Mouse (Mus musculus): ENCODE measurements around the gene Avpr1b. TPM values are rescaled to one million over a fixed set of nuclear protein-coding genes. Genes with fewer than 3 reads are reported as not detected.

Gene Avpr1b
- polyA plus RNA-seq, 1 experiment from 2014 or later, result 0.06 TPM

- 0 out of 2 replicates have a peak, but pooled peaks have one; percentile 62 for ATAC-seq
- H3K27ac ChIP-seq (ENCODE audit: low read length), result no peak overlapping the region
- 91% methylated on average over 14 of the region's 14 CpGs for WGBS
- no peaks in the 10 kb centered on the region for H3K36me3 ChIP-seq (ENCODE audit: control insufficient read depth, insufficient read depth, low read length)
- no peak overlapping the region for H3K4me3 ChIP-seq (ENCODE audit: low read length)
- no peak overlapping the region for H3K9ac ChIP-seq (ENCODE audit: low read depth, low read length)
- no peaks in the 10 kb centered on the region for H3K9me3 ChIP-seq (ENCODE audit: control insufficient read depth, low read length)
- H3K4me2 ChIP-seq (ENCODE audit: low read depth, low read length), result no peak overlapping the region
- no peaks in the 10 kb centered on the region for H3K27me3 ChIP-seq (replicated peaks; ENCODE audit: control insufficient read depth, insufficient read depth, low read length)
- no peaks in the 10 kb centered on the region for H3K4me1 ChIP-seq (ENCODE audit: control insufficient read depth, insufficient read depth, low read length)
Measured at GRCm38 (mm10) chr1:131573721-131574120, 25.3 kb upstream of the Avpr1b start.

GRCm38 (mm10) chr1:131578943-131579680 lies 19.9 kb upstream of the Avpr1b start:
- WGBS, result 78% methylated on average over 17 of the region's 17 CpGs
- Histone ChIP-seq H3K4me3 (ENCODE audit: low read length) (no peak overlapping the region), H3K9me3 (ENCODE audit: control insufficient read depth, low read length) (no peaks in the 10 kb centered on the region), H3K4me2 (ENCODE audit: low read depth, low read length) (no peak overlapping the region), H3K27me3 (replicated peaks; ENCODE audit: control insufficient read depth, insufficient read depth, low read length) (no peaks in the 10 kb centered on the region), H3K36me3 (ENCODE audit: control insufficient read depth, insufficient read depth, low read length) (no peaks in the 10 kb centered on the region), H3K9ac (ENCODE audit: low read depth, low read length) (no peak overlapping the region), H3K27ac (ENCODE audit: low read length) (no peak overlapping the region), H3K4me1 (ENCODE audit: control insufficient read depth, insufficient read depth, low read length) (no peaks in the 10 kb centered on the region)
- ATAC-seq, result no peak

GRCm38 (mm10) chr1:131580389-131580788 lies 18.6 kb upstream of the Avpr1b start:
- 54% methylated on average over 4 of the region's 4 CpGs for WGBS

DNA sequence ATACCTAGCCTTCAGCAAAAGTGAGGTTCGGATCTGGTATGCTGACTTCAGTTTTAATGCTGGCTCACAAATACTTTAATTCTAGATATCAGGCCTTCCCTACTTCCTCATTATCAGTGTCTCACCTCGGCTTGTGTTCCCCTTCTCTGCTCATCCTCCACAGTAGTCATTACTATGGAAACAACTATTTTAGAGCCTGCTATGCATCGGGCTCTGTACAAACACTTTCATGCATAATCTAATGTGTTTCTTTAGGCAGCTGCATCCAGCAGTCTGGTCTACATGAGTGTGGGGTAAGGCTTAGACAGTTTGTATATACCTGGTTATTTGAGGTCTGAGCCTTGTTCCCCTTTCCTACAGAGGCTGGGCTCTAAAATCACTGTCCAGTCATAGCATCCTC lies 15.4 kb upstream of the Avpr1b start:
- Histone ChIP-seq H3K4me2 (ENCODE audit: low read depth, low read length) (no peak overlapping the region), H3K4me1 (ENCODE audit: control insufficient read depth, insufficient read depth, low read length) (no peaks in the 10 kb centered on the region), H3K27me3 (replicated peaks; ENCODE audit: control insufficient read depth, insufficient read depth, low read length) (no peaks in the 10 kb centered on the region), H3K9me3 (ENCODE audit: control insufficient read depth, low read length) (no peaks in the 10 kb centered on the region), H3K27ac (ENCODE audit: low read length) (no peak overlapping the region), H3K9ac (ENCODE audit: low read depth, low read length) (no peak overlapping the region), H3K4me3 (ENCODE audit: low read length) (no peak overlapping the region), H3K36me3 (ENCODE audit: control insufficient read depth, insufficient read depth, low read length) (no peaks in the 10 kb centered on the region)
- no peak for ATAC-seq
- 87% methylated on average over 3 of the region's 3 CpGs for WGBS

More at GRCm38 (mm10) chr1:131580389-131580788, 18.6 kb upstream of the Avpr1b start:
- Histone ChIP-seq H3K9me3 (ENCODE audit: control insufficient read depth, low read length) (no peaks in the 10 kb centered on the region), H3K4me1 (ENCODE audit: control insufficient read depth, insufficient read depth, low read length) (no peaks in the 10 kb centered on the region), H3K9ac (ENCODE audit: low read depth, low read length) (no peak overlapping the region), H3K36me3 (ENCODE audit: control insufficient read depth, insufficient read depth, low read length) (no peaks in the 10 kb centered on the region), H3K27ac (ENCODE audit: low read length) (no peak overlapping the region), H3K27me3 (replicated peaks; ENCODE audit: control insufficient read depth, insufficient read depth, low read length) (no peaks in the 10 kb centered on the region), H3K4me2 (ENCODE audit: low read depth, low read length) (no peak overlapping the region), H3K4me3 (ENCODE audit: low read length) (no peak overlapping the region)
- no peak for ATAC-seq

DNA sequence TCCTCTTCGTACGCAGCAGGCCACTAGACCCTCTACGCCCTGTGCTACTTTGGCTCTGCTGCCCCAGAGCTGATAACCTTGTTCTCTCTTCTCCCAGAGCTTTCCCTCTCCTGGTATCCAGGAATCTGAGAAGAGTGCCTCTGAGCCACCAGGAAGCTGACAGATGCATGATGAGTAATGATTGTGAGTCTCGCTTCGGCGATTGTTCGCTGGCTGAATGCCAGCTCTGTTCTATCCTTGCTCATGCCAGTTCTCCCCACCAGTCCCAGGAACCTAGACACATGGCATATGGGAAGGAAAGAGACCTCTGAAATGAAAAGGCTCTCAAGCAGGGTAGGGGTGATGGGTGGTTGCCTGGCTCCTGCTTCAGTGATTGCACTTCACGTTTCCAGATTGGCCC lies 12.2 kb upstream of the Avpr1b start:
- H3K27ac ChIP-seq (ENCODE audit: low read length), result no peak overlapping the region
- H3K4me1 ChIP-seq (ENCODE audit: control insufficient read depth, insufficient read depth, low read length), result no peaks in the 10 kb centered on the region
- no peak for ATAC-seq
- no peak overlapping the region for H3K4me3 ChIP-seq (ENCODE audit: low read length)
- no peaks in the 10 kb centered on the region for H3K27me3 ChIP-seq (replicated peaks; ENCODE audit: control insufficient read depth, insufficient read depth, low read length)
- H3K36me3 ChIP-seq (ENCODE audit: control insufficient read depth, insufficient read depth, low read length), result no peaks in the 10 kb centered on the region
- no peaks in the 10 kb centered on the region for H3K9me3 ChIP-seq (ENCODE audit: control insufficient read depth, low read length)
- WGBS, result 60% methylated on average over 8 of the region's 8 CpGs
- no peak overlapping the region for H3K4me2 ChIP-seq (ENCODE audit: low read depth, low read length)
- H3K9ac ChIP-seq (ENCODE audit: low read depth, low read length), result no peak overlapping the region

DNA sequence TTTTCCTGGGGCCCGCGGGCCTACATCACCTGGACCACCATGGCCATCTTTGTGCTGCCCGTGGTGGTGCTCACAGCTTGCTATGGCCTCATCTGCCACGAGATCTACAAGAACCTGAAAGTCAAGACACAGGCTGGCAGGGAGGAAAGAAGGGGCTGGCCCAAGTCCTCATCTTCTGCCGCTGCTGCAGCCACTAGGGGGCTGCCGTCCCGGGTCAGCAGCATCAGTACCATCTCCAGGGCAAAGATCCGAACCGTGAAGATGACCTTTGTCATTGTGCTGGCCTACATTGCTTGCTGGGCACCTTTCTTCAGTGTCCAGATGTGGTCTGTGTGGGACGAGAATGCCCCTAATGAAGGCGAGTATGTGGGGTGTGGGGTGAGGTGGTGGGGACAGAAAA lies 1.3 kb downstream of the Avpr1b start:
- H3K36me3 ChIP-seq (ENCODE audit: control insufficient read depth, insufficient read depth, low read length), result no peaks in the 10 kb centered on the region
- 0 out of 2 replicates have a peak, but pooled peaks cover 3% of the 10 kb centered on the region for H3K4me1 ChIP-seq (ENCODE audit: control insufficient read depth, insufficient read depth, low read length)
- H3K9ac ChIP-seq (ENCODE audit: low read depth, low read length), result no peak overlapping the region
- no peaks in the 10 kb centered on the region for H3K9me3 ChIP-seq (ENCODE audit: control insufficient read depth, low read length)
- H3K4me2 ChIP-seq (ENCODE audit: low read depth, low read length), result no peak overlapping the region
- 39% methylated on average over 11 of the region's 11 CpGs for WGBS
- ATAC-seq, result no peak
- H3K27me3 ChIP-seq (replicated peaks; ENCODE audit: control insufficient read depth, insufficient read depth, low read length), result no peaks in the 10 kb centered on the region; the same call in 1 of the 2 replicates
- H3K4me3 ChIP-seq (ENCODE audit: low read length), result no peak overlapping the region
- no peak overlapping the region for H3K27ac ChIP-seq (ENCODE audit: low read length)

DNA sequence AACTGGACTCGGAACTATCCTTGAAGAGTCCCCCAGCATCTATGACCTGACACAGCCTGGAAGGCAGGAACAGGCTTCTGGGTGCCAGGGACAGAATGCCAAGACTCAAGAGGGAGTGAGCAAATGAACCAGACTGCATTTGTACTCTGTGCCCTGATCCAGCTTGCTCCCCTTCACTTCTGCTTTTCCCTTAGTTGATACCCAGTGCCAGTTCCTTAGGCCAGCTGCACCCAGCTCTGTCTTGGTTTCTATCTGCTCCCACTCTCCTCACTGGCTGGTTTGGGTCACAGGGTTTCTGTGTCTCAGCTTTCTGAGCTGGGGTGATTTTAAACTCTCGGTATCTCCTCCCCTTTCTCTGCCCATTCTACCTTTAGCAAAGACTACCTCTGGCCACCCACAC lies 7.7 kb downstream of the Avpr1b start:
- Histone ChIP-seq H3K36me3 (ENCODE audit: control insufficient read depth, insufficient read depth, low read length) (no peaks in the 10 kb centered on the region), H3K4me1 (ENCODE audit: control insufficient read depth, insufficient read depth, low read length) (no peaks in the 10 kb centered on the region), H3K9ac (ENCODE audit: low read depth, low read length) (no peak overlapping the region), H3K4me2 (ENCODE audit: low read depth, low read length) (no peak overlapping the region), H3K27me3 (replicated peaks; ENCODE audit: control insufficient read depth, insufficient read depth, low read length) (no peaks in the 10 kb centered on the region), H3K4me3 (ENCODE audit: low read length) (no peak overlapping the region), H3K9me3 (ENCODE audit: control insufficient read depth, low read length) (no peaks in the 10 kb centered on the region), H3K27ac (ENCODE audit: low read length) (no peak overlapping the region)
- no peak for ATAC-seq
- 75% methylated on average over 2 of the region's 2 CpGs for WGBS

DNA sequence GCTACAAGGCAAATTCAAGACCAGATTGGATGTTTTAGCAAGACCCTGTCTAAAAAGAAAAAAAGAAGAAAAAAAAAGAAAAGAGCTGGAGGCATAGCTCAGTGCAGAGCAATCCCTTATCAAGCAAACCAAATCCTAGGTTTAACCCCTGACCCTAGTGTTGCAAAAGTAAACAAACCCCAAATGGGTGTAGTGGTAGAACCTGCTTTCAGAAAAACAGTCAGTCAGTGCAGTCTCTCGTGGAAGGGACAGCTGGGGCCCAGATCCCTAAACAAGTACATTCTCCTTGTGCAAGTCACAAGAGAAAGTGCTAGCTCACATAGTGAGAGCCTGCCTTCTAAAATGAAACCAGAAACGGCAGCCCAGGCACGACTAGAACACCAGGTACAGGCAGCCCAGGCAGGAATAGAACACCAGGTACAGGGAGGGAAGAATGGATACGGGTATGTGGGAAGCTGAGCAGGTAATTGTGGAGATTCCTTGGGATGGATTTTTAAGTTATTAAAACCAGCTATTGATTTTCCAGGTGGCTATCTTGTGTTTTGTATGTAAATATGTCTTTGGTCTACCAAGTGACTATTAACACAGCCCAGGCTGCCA lies 13.6 kb downstream of the Avpr1b start:
- no peaks in the 10 kb centered on the region for H3K27me3 ChIP-seq (replicated peaks; ENCODE audit: control insufficient read depth, insufficient read depth, low read length)
- no peaks in the 10 kb centered on the region for H3K9me3 ChIP-seq (ENCODE audit: control insufficient read depth, low read length)
- H3K4me2 ChIP-seq (ENCODE audit: low read depth, low read length), result peak overlapping the region; percentile 33
- ATAC-seq, result no peak; the same call in 1 of the 2 replicates
- 25% methylated on average over 4 of the region's 4 CpGs for WGBS
- H3K27ac ChIP-seq (ENCODE audit: low read length), result no peak overlapping the region
- H3K9ac ChIP-seq (ENCODE audit: low read depth, low read length), result no peak overlapping the region
- H3K36me3 ChIP-seq (ENCODE audit: control insufficient read depth, insufficient read depth, low read length), result no peaks in the 10 kb centered on the region
- no peak overlapping the region for H3K4me3 ChIP-seq (ENCODE audit: low read length)
- H3K4me1 ChIP-seq (ENCODE audit: control insufficient read depth, insufficient read depth, low read length), result no peaks in the 10 kb centered on the region

- H3K36me3 ChIP-seq (ENCODE audit: control insufficient read depth, insufficient read depth, low read length), result no peaks in the 10 kb centered on the region
- no peaks in the 10 kb centered on the region for H3K27me3 ChIP-seq (replicated peaks; ENCODE audit: control insufficient read depth, insufficient read depth, low read length)
- H3K27ac ChIP-seq (ENCODE audit: low read length), result no peak overlapping the region
- no peaks in the 10 kb centered on the region for H3K4me1 ChIP-seq (ENCODE audit: control insufficient read depth, insufficient read depth, low read length)
- no peak overlapping the region for H3K9ac ChIP-seq (ENCODE audit: low read depth, low read length)
- peak; percentile 84 for ATAC-seq
- H3K4me3 ChIP-seq (ENCODE audit: low read length), result no peak overlapping the region
- no peaks in the 10 kb centered on the region for H3K9me3 ChIP-seq (ENCODE audit: control insufficient read depth, low read length)
- WGBS, result 73% methylated on average over 16 of the region's 16 CpGs
- H3K4me2 ChIP-seq (ENCODE audit: low read depth, low read length), result no peak overlapping the region
Measured at GRCm38 (mm10) chr1:131613361-131614133, 14.5 kb downstream of the Avpr1b start.

Data from intestine, embryonic 16.5 days (tissue).